Mouse (Mus musculus) forebrain, embryonic 12.5 days (tissue): ENCODE measurements around the gene Zc3h7b. TPM values are rescaled to one million over a fixed set of nuclear protein-coding genes. Genes with fewer than 3 reads are reported as not detected.

Experiments used
- polyA plus RNA-seq: library from polyadenylated mRNA; unstranded; fragments of >200 nt; fragmentation: Nextera tagmentation; extraction: Ambion mirVana; gene quantifications from 2 replicates; pipeline ENCODE4 v1.2.1, GENCODE M21; 2016

Zc3h7b gene
- polyA plus RNA-seq, 1 experiment from 2014 or later: 45.8 TPM

Other genes starting within 250 kb of the Zc3h7b start
- gene Ep300, start 159.7 kb upstream of the Zc3h7b start, polyA plus RNA-seq: 26.0 and 27.2 TPM in 2 replicates
- gene L3mbtl2, start 81.2 kb upstream of the Zc3h7b start, polyA plus RNA-seq: 36.8 and 39.6 TPM in 2 replicates
- 5.0 TPM in 2 replicates for gene Chadl, start 47.8 kb upstream of the Zc3h7b start, polyA plus RNA-seq
- gene Rangap1, start 473 bp downstream of the Zc3h7b start, polyA plus RNA-seq: 166 and 174 TPM in 2 replicates
- gene Tef, start 57.4 kb downstream of the Zc3h7b start, polyA plus RNA-seq: 25.8 and 27.2 TPM in 2 replicates
- gene Tob2, start 113.7 kb downstream of the Zc3h7b start, polyA plus RNA-seq: 24.4 and 24.8 TPM in 2 replicates
- 138 and 140 TPM in 2 replicates for gene Phf5a, start 126.9 kb downstream of the Zc3h7b start, polyA plus RNA-seq
- gene Aco2, start 127.3 kb downstream of the Zc3h7b start, polyA plus RNA-seq: 184 and 185 TPM in 2 replicates
- 69.8 and 75.6 TPM in 2 replicates for gene Polr3h, start 181.2 kb downstream of the Zc3h7b start, polyA plus RNA-seq
- gene Csdc2, start 191.7 kb downstream of the Zc3h7b start, polyA plus RNA-seq: 35.8 and 39.9 TPM in 2 replicates
- gene Pmm1, start 215.9 kb downstream of the Zc3h7b start, polyA plus RNA-seq: 42.0 and 44.0 TPM in 2 replicates
- not detected in 2 replicates for gene 1700029P11Rik, start 235.5 kb downstream of the Zc3h7b start, polyA plus RNA-seq
- gene Xrcc6, start 242.8 kb downstream of the Zc3h7b start, polyA plus RNA-seq: 58.5 and 64.4 TPM in 2 replicates